Mouse (Mus musculus): ENCODE measurements around the gene Trappc11.

The Trappc11 gene

GRCm38 (mm10) chr8:47533344-47534125, at the start of gene Trappc11, which contains the start of gene Rwdd4a:
Trappc11 (minus strand) TSS chr8:47533470.
Rwdd4a (plus strand) TSS chr8:47533664.
- DNase-seq (ENCODE audit: inconsistent ontology term): peak; percentile 99

- no peak for DNase-seq (ENCODE audit: inconsistent ontology term)
These were observed 48.2 kb upstream of the Trappc11 start for GRCm38 (mm10) chr8:47581454-47581853.

- DNase-seq (ENCODE audit: inconsistent ontology term): no peak
These were observed 40.2 kb upstream of the Trappc11 start for GRCm38 (mm10) chr8:47573482-47573881.

GRCm38 (mm10) chr8:47570161-47570560, 36.9 kb upstream of the Trappc11 start:
- DNase-seq (ENCODE audit: inconsistent ontology term): no peak

GRCm38 (mm10) chr8:47568098-47568497, 34.8 kb upstream of the Trappc11 start:
- DNase-seq (ENCODE audit: inconsistent ontology term): no peak

GRCm38 (mm10) chr8:47566551-47566950, 33.3 kb upstream of the Trappc11 start:
- DNase-seq (ENCODE audit: inconsistent ontology term): no peak

- no peak for DNase-seq (ENCODE audit: inconsistent ontology term)
These were observed 27.5 kb upstream of the Trappc11 start for GRCm38 (mm10) chr8:47560801-47561200.

- no peak for DNase-seq (ENCODE audit: inconsistent ontology term)
These were observed 25.0 kb upstream of the Trappc11 start for GRCm38 (mm10) chr8:47558274-47558673.

- DNase-seq (ENCODE audit: inconsistent ontology term): no peak
These were observed 23.2 kb upstream of the Trappc11 start for GRCm38 (mm10) chr8:47556446-47556845.

- no peak for DNase-seq (ENCODE audit: inconsistent ontology term)
These were observed 20.3 kb upstream of the Trappc11 start for GRCm38 (mm10) chr8:47553613-47554012.

GRCm38 (mm10) chr8:47547102-47547501, 13.8 kb upstream of the Trappc11 start:
- DNase-seq (ENCODE audit: inconsistent ontology term): no peak

- DNase-seq (ENCODE audit: inconsistent ontology term): no peak
These were observed 10.8 kb upstream of the Trappc11 start for GRCm38 (mm10) chr8:47544094-47544493.

GRCm38 (mm10) chr8:47542746-47543145, 9.5 kb upstream of the Trappc11 start:
- DNase-seq (ENCODE audit: inconsistent ontology term): no peak

GRCm38 (mm10) chr8:47538323-47538722, 5.1 kb upstream of the Trappc11 start:
- peak; percentile 30 for DNase-seq (ENCODE audit: inconsistent ontology term)

GRCm38 (mm10) chr8:47528094-47528493, 5.2 kb downstream of the Trappc11 start:
- no peak for DNase-seq (ENCODE audit: inconsistent ontology term)

GRCm38 (mm10) chr8:47513601-47514000, 19.7 kb downstream of the Trappc11 start:
- no peak for DNase-seq (ENCODE audit: inconsistent ontology term)

- no peak for DNase-seq (ENCODE audit: inconsistent ontology term)
These were observed 22.3 kb downstream of the Trappc11 start for GRCm38 (mm10) chr8:47510930-47511329.

GRCm38 (mm10) chr8:47505431-47505830, 27.8 kb downstream of the Trappc11 start:
- no peak for DNase-seq (ENCODE audit: inconsistent ontology term)

GRCm38 (mm10) chr8:47502546-47502945, 30.7 kb downstream of the Trappc11 start:
- DNase-seq (ENCODE audit: inconsistent ontology term): no peak

- DNase-seq (ENCODE audit: inconsistent ontology term): no peak
These were observed 31.3 kb downstream of the Trappc11 start for GRCm38 (mm10) chr8:47501994-47502393.

GRCm38 (mm10) chr8:47495428-47495827, 37.8 kb downstream of the Trappc11 start:
- no peak for DNase-seq (ENCODE audit: inconsistent ontology term)

GRCm38 (mm10) chr8:47494602-47495153, 38.6 kb downstream of the Trappc11 start:
- DNase-seq (ENCODE audit: inconsistent ontology term): no peak

- no peak for DNase-seq (ENCODE audit: inconsistent ontology term)
These were observed 40.2 kb downstream of the Trappc11 start for GRCm38 (mm10) chr8:47493106-47493505.

Data from Muller cell, postnatal 12 days (primary cell).